Mouse (Mus musculus) layer of hippocampus, postnatal 25 days (tissue): Measurements from ENCODE around the gene AC141477.1. TPM values are rescaled to one million over a fixed set of nuclear protein-coding genes. Genes with fewer than 3 reads are reported as not detected.

Experiments
- DNase-seq, 2 experiments: peaks; one replicate each; pipeline ENCODE4 v3.0.0; 2022; ENCODE audit warnings: mixed read lengths in 2 of 2, low spot score in 1 of 2; ENCODE audit errors: extremely low spot score in 1 of 2
- total RNA-seq, 2 experiments: library from RNA; stranded (reverse); gene quantifications; 2 replicates each; pipeline ENCODE4 v1.2.3; 2021

Gene AC141477.1
- total RNA-seq: not detected

DNA sequence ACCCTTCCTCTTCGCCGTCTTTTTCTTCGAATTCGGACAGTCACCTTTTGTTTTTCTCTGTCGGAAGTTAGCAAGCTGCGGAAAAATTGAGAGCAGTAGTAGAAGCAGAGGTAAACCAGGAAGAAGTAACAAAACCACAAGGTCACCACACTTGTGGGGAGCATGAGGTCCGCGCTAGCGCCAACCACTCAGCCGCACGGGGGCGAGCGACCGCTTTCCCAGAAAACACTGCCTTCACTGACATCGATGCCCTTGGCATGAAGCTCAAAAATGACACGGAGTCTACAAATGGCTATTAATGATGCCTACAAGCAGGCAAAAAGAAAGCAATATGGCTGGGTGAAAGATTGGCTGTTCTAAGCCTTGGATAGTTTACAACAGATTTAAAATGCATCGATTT is at the start of gene AC141477.1:
AC141477.1 (minus strand) TSS at position 164 of the 400 bp plus-strand sequence.
- DNase-seq: no peak

DNA sequence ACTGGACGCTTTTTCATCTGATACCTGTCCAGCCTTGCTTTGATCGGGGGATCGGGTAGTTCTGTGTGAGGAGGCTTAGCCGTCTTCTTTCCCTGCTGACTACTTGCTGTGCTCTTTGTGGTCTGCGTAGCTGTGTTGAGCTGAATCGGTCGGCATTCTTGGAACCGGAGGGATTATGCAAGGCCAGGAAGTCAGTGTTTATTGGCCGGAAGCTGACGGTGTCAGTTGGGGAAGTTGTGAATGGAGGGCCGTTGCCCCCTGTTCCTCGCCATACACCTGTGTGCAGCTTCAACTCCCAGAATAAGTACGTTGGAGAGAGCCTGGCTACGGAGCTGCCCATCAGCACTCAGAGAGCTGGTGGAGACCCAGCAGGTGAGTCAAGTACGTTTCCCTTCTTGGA is 49.0 kb upstream of the AC141477.1 start:
- no peak for DNase-seq

DNA sequence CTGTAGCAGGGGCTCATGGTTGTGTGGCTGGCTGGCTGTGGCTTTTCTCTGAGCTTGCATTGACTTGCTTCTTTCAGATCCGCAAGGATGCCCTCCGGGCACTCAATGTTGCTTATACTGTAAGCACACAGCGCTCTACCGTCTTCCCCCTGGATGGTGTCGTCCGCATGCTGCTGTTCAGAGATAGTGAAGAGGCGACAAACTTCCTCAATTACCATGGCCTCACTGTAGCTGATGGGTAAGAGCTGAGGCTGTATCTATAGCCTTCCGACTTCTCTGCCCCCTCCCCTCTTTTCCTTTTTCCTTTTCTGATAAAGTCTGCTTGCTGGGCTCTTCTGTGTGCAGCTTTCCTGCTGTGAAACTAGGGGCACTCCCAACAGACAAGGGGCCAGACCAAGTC is 48.0 kb upstream of the AC141477.1 start:
- DNase-seq: no peak

DNA sequence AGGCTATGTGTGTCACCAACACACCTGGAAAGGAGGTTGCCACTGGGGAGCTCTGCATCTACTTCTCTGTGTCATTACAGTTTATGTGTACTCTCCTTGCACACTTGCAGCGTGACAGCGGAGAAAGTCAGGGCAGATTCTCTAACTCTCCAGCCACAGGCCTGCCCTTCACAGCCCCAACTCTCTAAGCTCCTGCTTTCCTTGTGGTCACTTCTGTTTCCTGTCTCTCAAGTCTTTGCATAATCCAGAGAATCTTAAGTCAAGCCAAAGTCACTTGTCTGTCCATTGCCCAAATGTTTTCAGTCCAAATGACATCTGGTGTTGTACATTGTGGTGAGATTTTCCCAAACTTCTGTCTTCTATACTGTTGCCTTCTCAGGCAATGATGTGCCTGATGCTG is 46.1 kb upstream of the AC141477.1 start:
- no peak for DNase-seq

DNA sequence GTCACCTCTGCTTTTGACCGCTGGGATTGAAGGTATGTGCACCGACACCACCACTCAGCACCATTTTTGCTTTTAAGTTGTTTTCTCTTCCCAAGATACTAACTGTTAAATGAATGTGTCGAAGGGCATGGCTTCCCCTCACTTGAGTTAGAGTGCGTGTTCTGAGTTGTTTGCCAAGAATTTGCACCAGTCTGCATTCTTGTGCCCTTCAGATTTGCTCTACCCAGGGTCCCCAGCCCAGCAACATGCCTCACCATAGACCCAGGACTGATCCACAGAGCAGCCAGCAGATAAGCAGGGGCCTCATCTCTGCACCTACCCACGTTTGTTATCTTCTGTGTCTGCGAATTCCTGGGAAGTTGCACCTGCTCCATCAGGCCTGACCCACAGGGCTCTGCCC is 41.2 kb upstream of the AC141477.1 start:
- DNase-seq: no peak

DNA sequence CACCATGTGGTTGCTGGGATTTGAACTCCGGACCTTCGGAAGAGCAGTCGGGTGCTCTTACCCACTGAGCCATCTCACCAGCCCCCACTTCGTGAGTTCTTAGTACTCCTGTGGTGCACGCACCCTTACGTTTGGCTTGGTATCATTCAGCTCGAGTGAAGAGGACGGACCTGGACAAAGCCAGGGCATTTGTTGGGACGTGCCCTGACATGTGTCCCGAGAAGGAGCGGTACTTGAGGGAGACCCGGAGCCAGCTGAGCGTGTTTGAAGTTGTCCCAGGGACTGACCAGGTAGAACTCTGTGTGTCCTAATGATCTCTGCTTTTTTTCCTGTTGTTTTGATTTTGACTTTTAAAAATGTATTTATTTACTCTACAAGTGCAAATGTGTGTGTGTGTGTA is 40.6 kb upstream of the AC141477.1 start:
- DNase-seq: no peak

DNA sequence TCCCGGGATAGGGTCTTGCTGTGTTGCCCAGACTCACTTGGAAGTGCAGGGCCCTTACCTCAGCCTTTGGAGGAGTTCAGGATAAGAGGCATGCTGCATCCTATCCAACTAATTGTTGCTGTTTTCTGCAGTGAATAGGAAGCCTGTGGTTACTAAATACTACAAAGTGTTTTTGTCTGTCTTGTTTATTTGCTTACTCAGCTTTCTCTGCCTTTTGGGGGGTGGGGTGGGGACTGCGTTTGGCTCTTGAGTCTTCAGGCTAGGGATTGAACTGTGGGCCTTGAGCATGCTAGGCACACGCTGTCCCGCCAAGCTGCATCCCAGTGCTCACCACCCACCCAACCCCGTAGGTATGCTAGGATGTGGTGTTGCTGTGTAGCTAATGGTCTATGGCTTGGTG is 33.5 kb upstream of the AC141477.1 start:
- DNase-seq: no peak

DNA sequence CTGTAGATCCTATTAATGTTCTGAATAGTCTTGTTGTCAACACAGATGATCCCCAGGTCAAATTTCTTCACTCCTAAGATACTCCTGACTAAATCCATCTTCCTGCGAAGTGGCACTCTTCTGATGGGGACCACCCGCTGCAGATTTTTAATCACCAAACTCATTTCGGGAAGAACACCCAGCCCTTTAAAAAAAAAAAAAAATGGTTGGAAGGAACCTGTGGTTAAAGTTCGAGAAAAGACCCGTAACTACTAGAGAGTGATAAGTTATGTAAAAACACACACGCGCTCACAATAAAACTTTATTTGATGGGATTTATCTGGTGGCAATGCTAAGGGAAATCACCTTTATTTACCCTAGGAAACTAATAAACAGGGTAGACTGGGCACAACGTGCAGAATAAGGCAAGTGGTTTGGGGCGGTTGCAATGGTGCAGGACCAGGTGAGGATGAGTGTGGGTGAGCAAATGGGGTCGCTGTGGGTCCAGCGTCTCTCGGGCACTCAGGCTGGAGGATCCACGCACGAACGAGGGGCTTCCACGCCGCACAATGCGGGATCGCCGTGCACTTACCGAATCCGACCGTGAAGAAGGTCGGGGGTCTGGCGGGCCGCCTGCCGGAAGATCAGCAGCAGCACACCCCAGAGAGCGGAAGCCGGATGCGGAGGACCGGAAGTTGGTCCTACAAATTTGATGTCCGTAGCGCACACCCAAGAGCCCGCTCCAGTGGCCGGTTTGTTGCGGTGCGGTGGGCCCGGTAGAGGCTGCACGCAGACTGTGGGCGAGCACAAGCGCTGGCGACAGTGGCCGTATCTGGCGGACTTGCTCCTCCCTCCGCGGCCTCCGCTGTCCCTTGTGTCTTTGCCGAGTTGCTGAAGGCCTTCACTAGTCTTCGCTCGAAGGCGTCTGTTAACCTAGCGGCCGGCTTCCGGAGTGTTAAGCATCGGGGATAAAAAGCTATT is 28.2 kb upstream of the AC141477.1 start, which contains the start of the genes Mcm3ap and Ybey:
Mcm3ap (plus strand) TSS at position 725 of the 960 bp plus-strand sequence.
Ybey (minus strand) TSS at position 912 of the 960 bp plus-strand sequence.
- peak; percentile 79 to 86 for DNase-seq

DNA sequence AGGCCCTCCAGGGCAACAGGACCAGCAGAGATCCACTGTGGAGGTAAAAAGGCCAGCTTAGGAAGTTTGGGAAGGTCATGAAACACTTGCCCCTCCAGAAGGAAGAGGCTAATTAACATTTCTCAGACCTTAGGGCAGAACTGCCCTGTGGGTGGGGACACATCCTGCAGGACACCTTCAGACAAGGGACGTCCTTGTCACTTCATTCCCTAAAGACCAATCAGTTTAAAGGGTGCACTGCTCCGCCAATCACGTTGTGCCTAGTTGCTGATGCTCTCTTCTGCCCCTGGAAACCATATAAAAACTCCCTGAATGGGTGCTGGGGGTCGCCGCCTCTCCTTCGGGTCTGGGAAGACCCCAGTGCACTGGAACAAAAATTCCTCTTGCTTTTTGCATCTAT is 22.5 kb upstream of the AC141477.1 start:
- DNase-seq: no peak

DNA sequence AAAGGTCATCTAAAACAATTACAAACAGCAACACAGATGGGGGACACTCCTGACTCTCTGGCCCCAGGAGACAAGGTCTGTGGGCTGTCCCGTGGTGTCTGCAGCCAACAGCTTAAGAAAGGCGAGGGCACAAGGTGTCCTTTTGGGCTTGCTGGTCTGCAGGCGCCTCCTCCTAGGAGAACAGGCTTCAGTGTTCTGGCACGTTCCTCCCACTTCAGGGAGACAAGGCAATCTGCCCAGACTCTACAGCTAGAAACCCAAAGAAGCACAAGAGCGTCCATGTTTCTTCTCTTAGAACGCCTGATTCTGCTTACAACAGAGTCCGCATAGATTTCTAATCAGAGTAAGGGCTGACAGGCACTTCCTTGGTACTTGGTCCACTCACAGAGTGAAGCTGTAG is 22.1 kb upstream of the AC141477.1 start:
- no peak for DNase-seq

DNA sequence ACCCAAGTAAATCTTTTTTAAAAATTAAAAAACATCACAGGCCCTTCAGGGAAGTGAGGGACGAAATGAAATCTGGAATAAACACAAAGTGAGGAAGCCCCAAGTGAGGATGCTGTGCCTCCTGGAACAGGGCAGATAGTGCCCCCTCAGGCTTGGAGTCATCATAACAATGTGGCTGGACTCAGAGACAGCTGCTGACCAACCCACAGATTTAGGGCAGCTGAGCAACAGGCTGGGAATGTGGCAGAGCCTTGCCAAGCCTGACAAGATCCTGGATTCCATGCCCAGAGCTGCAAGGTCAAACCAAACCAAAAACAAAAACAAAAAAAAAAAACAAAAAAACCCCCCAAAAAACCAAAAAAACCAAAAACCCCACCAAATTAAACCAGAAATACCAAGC is 21.0 kb upstream of the AC141477.1 start:
- no peak for DNase-seq

DNA sequence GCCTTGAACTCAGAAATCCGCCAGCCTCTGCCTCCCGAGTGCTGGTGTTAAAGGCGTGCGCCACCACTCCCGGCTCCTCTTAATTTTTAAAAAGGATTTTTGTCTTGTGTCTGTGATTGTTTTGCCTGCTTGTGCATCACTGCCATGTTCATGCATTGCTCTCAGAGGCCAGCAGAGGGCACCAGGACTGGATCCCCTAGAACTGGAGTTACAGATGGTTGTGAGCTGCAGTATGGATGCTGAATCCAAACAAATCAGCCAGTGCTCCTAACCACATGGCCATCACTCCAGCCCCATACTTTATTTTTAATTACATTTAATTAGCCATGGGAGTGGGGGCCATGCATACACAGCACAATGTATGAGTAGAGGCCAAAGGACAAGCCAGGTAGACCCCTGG is 15.0 kb upstream of the AC141477.1 start:
- peak; percentile 23 to 56 for DNase-seq

DNA sequence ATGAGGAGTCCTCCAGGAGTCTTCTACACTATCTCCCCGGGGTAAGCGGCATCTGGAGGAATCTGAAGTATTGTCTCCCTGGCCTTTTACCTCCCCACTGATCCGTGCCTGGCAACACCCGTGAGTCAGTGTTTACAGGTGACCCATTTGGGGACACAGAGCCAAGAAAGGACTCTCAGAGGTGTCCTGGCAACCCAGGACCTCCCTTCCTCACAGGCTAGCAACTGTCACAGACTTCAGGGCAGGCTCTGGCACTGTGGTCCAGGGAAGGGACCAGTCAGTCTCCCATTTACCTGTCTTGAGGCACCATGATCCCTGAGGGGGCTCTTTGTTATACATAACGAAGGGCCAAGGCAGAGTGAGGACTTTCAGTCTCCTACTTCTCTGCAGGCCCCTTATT is 8.6 kb upstream of the AC141477.1 start, which contains the start of gene 2610028H24Rik:
2610028H24Rik (plus strand) TSS at position 231 of the 400 bp plus-strand sequence.
- no peak for DNase-seq

DNA sequence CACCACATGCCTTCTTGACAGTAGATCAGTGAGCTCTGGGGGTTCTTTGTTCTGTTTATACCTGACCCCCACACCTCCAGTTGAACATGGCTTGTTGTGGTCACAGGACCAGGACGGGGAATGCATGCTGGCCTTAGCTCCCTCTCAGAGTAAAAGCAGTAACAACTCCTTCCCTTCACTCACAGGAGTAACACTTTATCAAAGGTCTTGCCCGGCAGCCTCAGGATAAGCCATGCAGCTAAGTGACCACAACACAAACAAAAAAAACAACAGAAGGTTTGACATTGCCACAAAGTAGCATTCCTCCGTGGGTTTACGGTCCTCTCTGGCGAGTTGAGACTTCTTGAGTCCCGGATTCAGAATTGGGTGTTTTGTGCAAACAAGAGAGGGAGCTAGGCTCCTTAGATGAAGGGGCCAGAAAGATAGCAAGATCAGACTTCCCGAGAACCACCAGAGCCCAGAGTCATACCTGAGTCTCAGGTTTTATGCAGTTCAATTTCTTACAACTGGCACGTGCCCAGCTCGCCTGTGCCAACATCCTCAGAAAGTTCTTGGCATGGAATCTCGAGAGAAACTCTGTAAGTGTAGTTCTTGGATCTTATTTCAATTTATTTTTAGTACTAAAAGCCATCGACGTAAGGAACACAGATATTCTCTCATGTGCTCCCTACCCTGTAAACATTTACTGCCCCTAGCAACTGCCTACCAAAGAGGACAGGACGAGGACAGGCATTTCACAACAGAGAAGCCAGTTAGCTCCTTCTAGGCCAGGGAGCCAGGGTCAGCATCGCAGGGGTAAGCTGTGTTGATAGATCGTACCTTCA is 7.4 kb upstream of the AC141477.1 start:
- DNase-seq: no peak

DNA sequence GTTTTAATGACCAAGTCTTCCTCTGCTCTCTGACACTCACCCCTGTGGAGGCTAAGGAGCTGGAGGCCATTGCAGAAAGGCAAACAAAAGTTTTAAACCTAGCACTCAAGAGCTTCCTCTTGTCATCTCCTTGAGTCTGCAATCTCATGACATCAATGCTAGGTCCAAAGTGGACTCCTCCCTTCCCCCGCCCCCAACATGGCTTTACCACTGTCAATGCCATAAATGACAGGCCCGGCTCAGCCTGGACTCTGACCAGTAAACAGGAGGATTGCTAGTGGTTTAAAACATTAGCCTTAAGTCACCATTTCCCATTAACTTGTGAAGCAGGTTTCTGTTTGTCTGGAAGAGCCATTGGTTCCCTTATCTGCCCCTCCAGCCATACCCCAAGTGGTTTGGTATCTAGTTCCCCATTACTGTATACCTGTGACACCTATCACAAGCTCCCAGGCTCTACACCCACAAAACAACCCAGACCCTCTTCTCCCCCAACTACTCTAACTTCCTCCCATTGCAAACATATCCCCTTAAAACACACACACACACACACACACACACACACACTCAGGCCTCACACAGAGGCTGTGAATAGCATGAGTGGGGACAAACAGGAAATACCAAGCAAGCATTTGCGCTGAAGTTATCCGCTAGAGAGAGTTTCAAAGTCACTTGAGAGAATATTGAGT is 5.9 kb upstream of the AC141477.1 start:
- DNase-seq: no peak

DNA sequence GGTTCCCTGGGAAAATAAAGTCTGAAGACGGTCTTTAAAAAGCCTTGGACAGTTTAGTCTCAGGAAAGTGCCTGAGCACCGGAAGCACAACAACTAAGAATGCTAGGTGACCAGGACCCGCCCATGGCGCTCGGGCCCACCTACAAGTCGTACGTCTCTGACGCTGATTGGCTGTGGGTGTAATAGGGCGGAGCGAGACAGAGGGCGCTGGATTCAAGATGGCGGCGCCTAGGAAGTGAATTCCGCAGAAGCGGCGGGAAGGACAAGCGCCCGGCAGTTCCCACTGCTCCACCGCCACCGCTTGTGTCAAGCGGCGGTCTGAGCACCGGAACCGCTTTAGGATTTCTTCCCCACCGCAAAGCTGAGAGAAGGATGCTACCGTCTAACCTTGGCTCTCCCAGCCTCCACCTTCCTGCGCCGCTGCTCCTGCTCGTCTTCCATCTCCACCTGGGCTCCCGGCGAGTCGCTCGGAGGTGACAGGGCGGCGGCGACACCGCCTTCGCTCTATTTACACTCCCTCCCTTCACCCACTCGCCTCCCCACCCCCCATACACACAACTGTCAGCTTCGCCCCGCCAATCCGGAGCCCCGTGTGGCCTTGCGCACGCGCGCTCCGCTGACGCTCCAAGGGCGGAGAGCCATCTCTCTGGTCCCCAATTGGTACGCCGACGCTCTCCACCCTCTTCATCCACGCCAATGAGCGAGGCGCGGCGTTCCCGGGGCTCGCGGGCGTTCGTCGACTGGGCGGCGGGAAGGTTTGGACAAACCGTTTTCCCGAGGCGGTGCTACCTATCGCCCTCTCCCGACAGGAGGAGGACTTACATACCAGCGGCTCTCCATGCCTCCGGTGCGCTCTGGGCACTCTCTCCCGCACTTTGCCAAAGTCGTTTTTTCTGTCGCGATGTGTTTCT is 2.2 kb upstream of the AC141477.1 start, which contains the start of gene Pcnt:
Pcnt (minus strand) TSS at position 609 of the 911 bp plus-strand sequence.
- peak; percentile 90 to 91 for DNase-seq

DNA sequence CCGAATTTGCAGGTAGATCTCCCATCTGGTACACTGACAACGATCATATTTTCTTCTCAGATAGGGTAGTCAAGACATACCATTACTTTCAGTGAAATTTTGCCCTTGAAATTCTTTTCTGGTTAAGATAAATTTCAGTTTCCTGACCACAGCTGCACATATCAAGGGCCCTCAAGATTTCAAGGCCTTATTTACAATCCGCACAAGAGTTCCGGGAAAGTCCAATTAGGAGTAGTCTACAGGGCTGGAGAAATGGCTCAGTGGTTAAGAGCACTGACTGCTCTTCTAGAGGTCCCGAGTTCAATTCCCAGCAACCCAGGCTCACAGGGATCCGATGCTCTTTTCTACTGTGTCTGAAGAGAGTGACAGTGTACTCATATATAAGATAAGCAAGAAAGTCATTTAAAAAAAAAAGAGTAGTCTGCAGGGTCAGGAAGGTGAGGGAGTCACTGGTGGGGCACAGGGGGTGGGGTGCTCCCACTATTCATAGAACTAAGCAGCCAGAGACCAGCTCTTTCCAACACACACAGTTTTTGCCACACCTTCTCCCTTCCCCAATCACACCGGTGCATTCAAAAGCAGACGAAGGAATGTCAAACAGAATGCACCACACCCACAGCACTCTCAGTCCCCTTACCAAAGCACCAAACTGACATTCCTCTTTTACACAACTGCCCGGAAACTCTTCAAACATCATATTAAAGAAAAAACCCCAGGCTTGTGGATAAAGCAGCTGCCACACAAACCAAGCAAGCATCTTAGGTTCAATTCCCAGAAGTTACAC is 945 bp downstream of the AC141477.1 start:
- no peak for DNase-seq

DNA sequence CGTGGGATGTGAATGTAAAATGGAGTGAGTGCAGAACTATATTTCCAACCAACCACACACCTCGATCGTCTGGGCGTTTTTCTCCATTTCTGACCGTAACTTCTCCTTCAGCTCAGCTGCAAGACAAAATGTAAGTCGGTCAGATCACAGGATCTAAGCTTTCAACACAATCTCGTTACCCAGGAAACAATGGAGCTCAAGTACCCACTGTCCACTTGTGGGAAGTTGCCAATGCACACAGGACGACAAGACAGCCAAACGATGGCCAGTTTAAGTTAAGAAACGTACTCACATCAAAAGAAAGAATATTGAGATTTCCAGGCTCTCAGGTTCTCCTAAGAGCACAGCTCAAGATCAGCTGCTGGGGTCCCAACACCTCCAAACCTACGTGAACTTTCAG is 6.3 kb downstream of the AC141477.1 start:
- no peak for DNase-seq

DNA sequence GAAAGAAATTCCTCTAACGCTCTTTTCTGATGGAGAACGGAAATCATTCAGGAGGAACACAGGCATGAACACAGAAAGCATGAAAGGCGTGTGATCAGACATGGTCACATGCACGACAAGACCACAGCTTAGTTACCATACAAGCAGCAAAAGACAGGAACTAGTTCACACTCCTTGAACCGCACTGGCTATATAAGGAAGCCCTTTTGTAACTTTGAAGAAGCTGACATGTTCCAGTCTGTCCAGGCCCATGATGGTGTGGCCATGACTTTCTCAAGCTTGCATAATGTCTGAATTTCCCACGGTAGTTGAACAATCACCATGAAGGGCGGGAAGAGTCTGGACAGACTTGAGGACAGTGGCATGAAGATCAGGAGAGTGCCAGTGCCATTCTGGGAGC is 14.6 kb downstream of the AC141477.1 start:
- DNase-seq: no peak
